Mouse (Mus musculus) adrenal gland, adult 18-20 months (tissue): Measurements from ENCODE around the gene Serpina3j. TPM values are rescaled to one million over a fixed set of nuclear protein-coding genes. Genes with fewer than 3 reads are reported as not detected.

Experiments
- total RNA-seq, 2 experiments: library from RNA; stranded (reverse); gene quantifications; 1 replicate in 1 of 2; 2 replicates in 1 of 2; pipeline ENCODE4 v1.2.3; 2021

The Serpina3j gene
- total RNA-seq, 2 experiments from 2014 or later, result 0.89 TPM; not detected in 1

Other genes with a start within 250 kb of the Serpina3j start
- 1 to 10 TPM in 1 of 2 experiments, under 1 TPM in 1; 0.90 to 1.5 TPM for gene Serpina5, start 213.4 kb upstream of the Serpina3j start, total RNA-seq
- gene Serpina3a, start 201.8 kb upstream of the Serpina3j start, total RNA-seq, result not detected
- 1 to 10 TPM in 1 of 2 experiments, under 1 TPM in 1; 0.33 to 2.1 TPM for gene Serpina3b, start 186.6 kb upstream of the Serpina3j start, total RNA-seq
- 10 to 100 TPM; 23.7 to 24.1 TPM for gene Serpina3c, start 160.7 kb upstream of the Serpina3j start, total RNA-seq
- under 1 TPM; 0.48 to 0.60 TPM for gene Serpina3f, start 100.0 kb upstream of the Serpina3j start, total RNA-seq
- gene Serpina3g, start 78.3 kb upstream of the Serpina3j start, total RNA-seq, result 1 to 10 TPM; 4.3 to 4.8 TPM
- gene Serpina3i, start 51.4 kb upstream of the Serpina3j start, total RNA-seq, result not detected
- 1 to 10 TPM; 1.1 to 4.0 TPM for gene Serpina3k, start 23.9 kb downstream of the Serpina3j start, total RNA-seq
- gene Serpina3m, start 23.9 kb downstream of the Serpina3j start, total RNA-seq, result 1 to 10 TPM; 1.2 to 2.3 TPM
- 10 to 100 TPM in 1 of 2 experiments, 1 to 10 TPM in 1; 6.0 to 33.8 TPM for gene Serpina3n, start 92.2 kb downstream of the Serpina3j start, total RNA-seq
- not detected for gene Gsc, start 158.8 kb downstream of the Serpina3j start, total RNA-seq